Mouse (Mus musculus): ENCODE data around the gene Cry2.

- TF ChIP-seq POLR2A (IDR thresholded peaks at IDR 0.05; ENCODE audit: low read depth, low read length): no peak
- no peak for TF ChIP-seq CTCF (IDR thresholded peaks at IDR 0.05; ENCODE audit: extremely low read depth, insufficient read depth, insufficient read length, insufficient replicate concordance)
Measured at GRCm38 (mm10) chr2:92447121-92447740, 13.4 kb upstream of the Cry2 start.

All from spleen, adult 2 months (tissue).